Mouse (Mus musculus) heart, embryonic 15.5 days (tissue): ENCODE results near the gene Slc22a17. TPM values are rescaled to one million over a fixed set of nuclear protein-coding genes. Genes with fewer than 3 reads are reported as not detected.

Experiments
- ATAC-seq: fragments of 200-750 bp; cut with Nextera tagmentation; replicated peaks from 2 replicates; pipeline ENCODE4 v1.8.0; 2017; ENCODE audit warnings: low read depth, moderate TSS enrichment; ENCODE audit not compliant: insufficient number of reproducible peaks, insufficient read depth, low FRiP score
- H3K27ac ChIP-seq: fragments of 300-500 bp; sonication (generic); 2 replicates; pipeline ENCODE4 v1.5.1; 2015; ENCODE audit warnings: mild to moderate bottlenecking, inconsistent platforms
- H3K27me3 ChIP-seq: fragments of 300-500 bp; sonication (generic); 2 replicates; pipeline ENCODE4 v1.6.1; 2015; ENCODE audit warnings: inconsistent platforms
- H3K36me3 ChIP-seq: fragments of 300-500 bp; sonication (generic); 2 replicates; pipeline ENCODE4 v1.6.1; 2015; ENCODE audit warnings: mild to moderate bottlenecking, inconsistent platforms
- H3K4me1 ChIP-seq: fragments of 300-500 bp; sonication (generic); replicated peaks from 2 replicates; pipeline ENCODE4 v1.6.1; 2015; ENCODE audit warnings: inconsistent platforms
- H3K4me2 ChIP-seq: fragments of 300-500 bp; sonication (generic); 2 replicates; pipeline ENCODE4 v1.6.1; 2015; ENCODE audit warnings: inconsistent platforms, mild to moderate bottlenecking, moderate library complexity
- H3K4me3 ChIP-seq: fragments of 300-500 bp; sonication (generic); 2 replicates; pipeline ENCODE4 v1.5.1; 2015; ENCODE audit warnings: mild to moderate bottlenecking, inconsistent platforms
- H3K9ac ChIP-seq: fragments of 300-500 bp; sonication (generic); 2 replicates; pipeline ENCODE4 v1.6.1; 2015; ENCODE audit warnings: mild to moderate bottlenecking, inconsistent platforms
- H3K9me3 ChIP-seq: fragments of 300-500 bp; sonication (generic); replicated peaks from 2 replicates; pipeline ENCODE4 v1.6.1; 2016; ENCODE audit warnings: inconsistent platforms
- WGBS: fragments of 180-500 bp; shearing (Covaris S2); methylation state at CpG from one replicate; pipeline ENCODE4 v1.1.7; 2015; ENCODE audit warnings: mixed read lengths; 5-methylcytosine and 5-hydroxymethylcytosine counted together
- polyA plus RNA-seq: library from polyadenylated mRNA; unstranded; fragments of >200 nt; fragmentation: Nextera tagmentation; extraction: Ambion mirVana; gene quantifications from 2 replicates; pipeline ENCODE4 v1.2.1, GENCODE M21; 2015

Gene Slc22a17
- polyA plus RNA-seq, 1 experiment from 2014 or later = 30.2 TPM

GRCm38 (mm10) chr14:54874165-54874564 lies 38.8 kb downstream of the Slc22a17 start:
- Histone ChIP-seq H3K9me3 (no peaks in the 10 kb centered on the region), H3K4me3 (no peak overlapping the region), H3K27ac (no peak overlapping the region), H3K36me3 (no peaks in the 10 kb centered on the region), H3K4me2 (no peak overlapping the region), H3K27me3 (no peaks in the 10 kb centered on the region), H3K9ac (no peak overlapping the region), H3K4me1 (peaks cover 16% of the 10 kb centered on the region)
- 84% methylated on average over 3 of the region's 3 CpGs for WGBS
- no peak for ATAC-seq

- H3K4me3 ChIP-seq = no peak within 1 kb of the TSS
- H3K36me3 ChIP-seq = no peaks in the 10 kb centered on the region
- 79% methylated on average over 5 of the region's 5 CpGs for WGBS
- H3K9ac ChIP-seq = no peak within 1 kb of the TSS
- no peaks in the 10 kb centered on the region for H3K27me3 ChIP-seq
- no peaks in the 10 kb centered on the region for H3K9me3 ChIP-seq
- peaks cover 5% of the 10 kb centered on the region for H3K4me1 ChIP-seq
- H3K27ac ChIP-seq = no peak within 1 kb of the TSS
- no peak for ATAC-seq
- no peak within 1 kb of the TSS for H3K4me2 ChIP-seq
These were observed 42.1 kb downstream of the Slc22a17 start, which contains the start of gene Homez for GRCm38 (mm10) chr14:54870861-54871260. Gene Homez, minus strand, starts transcription at chr14:54870961.

GRCm38 (mm10) chr14:54868026-54868425 lies 44.9 kb downstream of the Slc22a17 start:
- no peaks in the 10 kb centered on the region for H3K27me3 ChIP-seq
- H3K4me3 ChIP-seq = no peak overlapping the region
- H3K27ac ChIP-seq = no peak overlapping the region
- 82% methylated on average over 4 of the region's 4 CpGs for WGBS
- peaks cover 8% of the 10 kb centered on the region; the same call in 1 of the 2 replicates for H3K4me1 ChIP-seq
- no peak for ATAC-seq
- no peak overlapping the region for H3K4me2 ChIP-seq
- no peaks in the 10 kb centered on the region for H3K9me3 ChIP-seq
- no peak overlapping the region for H3K9ac ChIP-seq
- H3K36me3 ChIP-seq = no peaks in the 10 kb centered on the region

DNA sequence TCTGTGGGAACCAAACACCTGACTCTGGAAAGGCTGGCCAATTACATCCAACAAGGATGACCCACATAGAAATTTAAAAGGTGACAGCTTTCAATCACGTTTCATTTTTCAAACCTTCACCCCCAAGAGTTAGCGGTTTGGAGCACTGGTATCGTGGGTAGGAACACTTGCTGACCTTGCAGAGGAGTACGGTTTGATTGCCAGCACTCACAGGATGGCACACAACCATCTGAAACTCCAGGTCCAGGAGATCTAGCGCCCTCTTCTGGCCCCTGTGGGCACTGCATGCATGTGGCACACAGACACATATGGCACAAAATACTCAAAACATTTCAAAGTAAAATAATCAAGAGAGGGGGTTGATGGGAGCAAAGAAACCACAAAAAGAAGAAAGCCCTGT lies 46.0 kb downstream of the Slc22a17 start:
- H3K4me1 ChIP-seq = peaks cover 8% of the 10 kb centered on the region; the same call in 1 of the 2 replicates
- no peaks in the 10 kb centered on the region for H3K36me3 ChIP-seq
- ATAC-seq = no peak
- 56% methylated on average over 5 of the region's 5 CpGs for WGBS
- no peak overlapping the region for H3K4me2 ChIP-seq
- H3K27me3 ChIP-seq = no peaks in the 10 kb centered on the region
- H3K9ac ChIP-seq = no peak overlapping the region
- H3K4me3 ChIP-seq = no peak overlapping the region
- no peaks in the 10 kb centered on the region for H3K9me3 ChIP-seq
- no peak overlapping the region for H3K27ac ChIP-seq

DNA sequence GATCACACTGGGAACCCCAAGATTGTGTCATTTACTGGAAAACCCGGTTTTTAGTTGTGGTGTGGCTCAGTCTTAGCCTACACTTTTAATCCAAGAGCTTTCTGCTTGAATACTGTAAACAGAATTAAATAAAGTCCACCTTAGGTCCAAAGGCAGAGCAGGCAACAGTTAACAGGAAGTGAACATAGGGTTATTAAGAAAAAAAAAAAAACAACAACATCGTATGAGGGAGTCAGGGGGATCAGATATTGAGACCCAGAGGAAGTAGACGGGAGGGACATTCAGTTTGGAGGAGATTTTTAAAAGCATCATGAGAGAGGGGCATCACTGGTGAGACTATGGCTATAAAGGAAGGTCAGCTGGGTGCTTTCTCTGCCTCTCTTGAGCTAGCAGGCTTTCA lies 46.7 kb downstream of the Slc22a17 start:
- Histone ChIP-seq H3K27ac (no peak overlapping the region), H3K4me2 (no peak overlapping the region), H3K9ac (no peak overlapping the region), H3K9me3 (no peaks in the 10 kb centered on the region), H3K4me3 (no peak overlapping the region), H3K27me3 (no peaks in the 10 kb centered on the region), H3K4me1 (peaks cover 8% of the 10 kb centered on the region; the same call in 1 of the 2 replicates), H3K36me3 (no peaks in the 10 kb centered on the region)
- no peak for ATAC-seq
- 51% methylated on average over 3 of the region's 3 CpGs for WGBS

DNA sequence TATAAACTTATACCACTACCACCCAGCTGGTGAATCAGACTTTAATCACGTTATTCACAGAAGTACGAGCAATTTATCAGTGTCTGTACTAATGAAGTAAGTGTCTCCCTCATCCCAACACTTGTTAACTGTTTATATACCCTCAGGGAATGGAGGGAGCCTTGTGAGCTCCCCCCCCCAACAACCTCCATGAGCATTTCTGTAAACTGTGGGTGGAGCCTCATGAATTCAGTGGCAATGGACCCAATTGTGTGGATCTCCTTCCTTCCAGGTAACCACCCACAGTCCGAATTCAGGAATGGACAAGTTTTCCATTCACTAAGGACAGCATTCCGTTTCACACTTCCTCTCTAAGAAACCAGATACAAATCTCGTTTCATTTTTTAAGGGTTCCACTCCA lies 47.3 kb downstream of the Slc22a17 start:
- H3K27me3 ChIP-seq = no peaks in the 10 kb centered on the region
- H3K27ac ChIP-seq = no peak overlapping the region
- H3K9ac ChIP-seq = no peak overlapping the region
- H3K4me1 ChIP-seq = peaks cover 8% of the 10 kb centered on the region; the same call in 1 of the 2 replicates
- H3K36me3 ChIP-seq = no peaks in the 10 kb centered on the region
- ATAC-seq = no peak
- H3K4me3 ChIP-seq = no peak overlapping the region
- H3K9me3 ChIP-seq = no peaks in the 10 kb centered on the region
- no peak overlapping the region for H3K4me2 ChIP-seq
- 68% methylated on average over 5 of the region's 5 CpGs for WGBS

- Histone ChIP-seq H3K36me3 (no peaks in the 10 kb centered on the region), H3K4me3 (peak overlapping the region; percentile 88), H3K4me1 (peaks cover 8% of the 10 kb centered on the region; the same call in 1 of the 2 replicates), H3K4me2 (peak overlapping the region; percentile 85), H3K9me3 (no peaks in the 10 kb centered on the region), H3K27ac (peak overlapping the region; percentile 69), H3K27me3 (no peaks in the 10 kb centered on the region), H3K9ac (peak overlapping the region; percentile 84)
- no peak; the same call in 1 of the 2 replicates for ATAC-seq
- WGBS = 15% methylated on average over 21 of the region's 21 CpGs
These were observed 48.5 kb downstream of the Slc22a17 start for GRCm38 (mm10) chr14:54864313-54865036.

DNA sequence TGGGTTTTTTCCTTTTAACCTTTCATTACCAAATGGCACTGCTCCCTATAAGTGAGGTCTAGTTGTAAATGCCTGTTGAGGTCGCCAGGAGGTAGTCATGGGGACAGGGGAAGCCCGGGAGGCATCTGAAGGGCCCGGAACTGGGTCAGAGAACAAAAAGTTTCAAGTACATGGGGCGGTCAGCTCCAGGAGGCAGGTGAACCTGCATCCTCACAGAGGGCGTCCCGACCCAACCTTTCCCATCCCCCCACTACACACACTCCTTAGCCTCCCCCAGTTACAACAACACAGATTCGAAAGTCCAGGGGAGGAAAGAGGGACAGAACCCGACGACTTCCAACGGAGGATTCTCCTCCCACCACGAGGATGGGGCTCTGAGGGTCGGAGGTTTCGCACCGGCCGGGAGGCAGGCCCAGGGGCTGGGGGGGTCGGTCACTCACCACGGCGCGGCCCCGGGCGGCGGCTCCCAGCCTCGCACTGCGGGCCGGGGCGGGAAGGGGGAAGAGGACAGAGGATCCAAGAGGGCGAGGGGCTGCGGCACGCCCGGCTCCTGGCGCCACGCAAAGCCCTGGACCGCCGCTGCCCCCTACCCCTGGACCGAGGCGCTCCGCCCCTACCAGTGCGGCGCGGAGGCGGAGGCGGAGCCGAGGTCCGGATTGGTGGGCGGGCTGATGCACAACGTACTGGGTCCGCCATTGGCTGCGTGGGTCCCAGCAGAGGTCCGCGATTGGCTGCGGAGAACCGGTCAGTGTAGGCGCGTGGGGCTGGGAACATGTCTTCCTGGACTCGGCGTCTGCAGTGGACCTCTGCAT lies 49.2 kb downstream of the Slc22a17 start:
- peak overlapping the region; percentile 77 for H3K27ac ChIP-seq
- no peaks in the 10 kb centered on the region for H3K36me3 ChIP-seq
- H3K9me3 ChIP-seq = no peaks in the 10 kb centered on the region
- peak overlapping the region; percentile 84 for H3K9ac ChIP-seq
- peaks cover 8% of the 10 kb centered on the region; the same call in 1 of the 2 replicates for H3K4me1 ChIP-seq
- peak overlapping the region; percentile 85 for H3K4me2 ChIP-seq
- ATAC-seq = peak; percentile 100
- H3K27me3 ChIP-seq = no peaks in the 10 kb centered on the region
- under 1% methylated on average over 55 of the region's 56 CpGs for WGBS
- peak overlapping the region; percentile 88 for H3K4me3 ChIP-seq

GRCm38 (mm10) chr14:54860511-54860910 lies 52.4 kb downstream of the Slc22a17 start:
- 39% methylated on average over 2 of the region's 2 CpGs for WGBS
- no peak overlapping the region for H3K4me3 ChIP-seq

GRCm38 (mm10) chr14:54857891-54858290 lies 55.0 kb downstream of the Slc22a17 start:
- Histone ChIP-seq H3K4me1 (no peaks in the 10 kb centered on the region), H3K9ac (no peak overlapping the region), H3K36me3 (peaks cover 15% of the 10 kb centered on the region), H3K27ac (no peak overlapping the region), H3K27me3 (no peaks in the 10 kb centered on the region), H3K4me2 (no peak overlapping the region), H3K4me3 (no peak overlapping the region), H3K9me3 (no peaks in the 10 kb centered on the region)
- no peak for ATAC-seq
- 89% methylated on average over 9 of the region's 9 CpGs for WGBS

More at GRCm38 (mm10) chr14:54860511-54860910, 52.4 kb downstream of the Slc22a17 start:
- Histone ChIP-seq H3K36me3 (peaks cover 9% of the 10 kb centered on the region), H3K27ac (no peak overlapping the region), H3K9me3 (no peaks in the 10 kb centered on the region), H3K4me1 (peaks cover 8% of the 10 kb centered on the region; the same call in 1 of the 2 replicates), H3K27me3 (no peaks in the 10 kb centered on the region), H3K9ac (no peak overlapping the region), H3K4me2 (no peak overlapping the region)
- no peak for ATAC-seq

- no peak for ATAC-seq
- Histone ChIP-seq H3K27ac (no peak overlapping the region), H3K4me3 (no peak overlapping the region), H3K4me1 (no peaks in the 10 kb centered on the region), H3K4me2 (no peak overlapping the region), H3K27me3 (no peaks in the 10 kb centered on the region), H3K9ac (no peak overlapping the region), H3K9me3 (no peaks in the 10 kb centered on the region), H3K36me3 (peaks cover 15% of the 10 kb centered on the region)
- WGBS = 77% methylated on average over 7 of the region's 7 CpGs
These were observed 56.2 kb downstream of the Slc22a17 start for GRCm38 (mm10) chr14:54856703-54857102.
